Mouse (Mus musculus) midbrain, embryonic 11.5 days (tissue): ENCODE data around the gene Dnajc6. TPM values are rescaled to one million over a fixed set of nuclear protein-coding genes. Genes with fewer than 3 reads are reported as not detected.

Experiments
- ATAC-seq: fragments of 200-750 bp; cut with Nextera tagmentation; 2 replicates; pipeline ENCODE4 v1.8.0; 2017; ENCODE audit warnings: moderate TSS enrichment, moderate library complexity; ENCODE audit not compliant: low FRiP score
- DNase-seq: peaks from one replicate; pipeline ENCODE4 v3.0.0; 2015; ENCODE audit warnings: low spot score; ENCODE audit errors: missing footprints
- H3K27ac ChIP-seq: fragments of 300-500 bp; sonication (generic); 2 replicates; pipeline ENCODE4 v1.5.1; 2014; ENCODE audit warnings: low read depth, low read length
- H3K27me3 ChIP-seq: fragments of 300-500 bp; sonication (generic); 2 replicates; pipeline ENCODE4 v1.6.1; 2014; ENCODE audit warnings: mild to moderate bottlenecking, low read length, moderate library complexity, mixed read lengths; ENCODE audit not compliant: control insufficient read depth, insufficient read depth
- H3K36me3 ChIP-seq: fragments of 300-500 bp; sonication (generic); 2 replicates; pipeline ENCODE4 v1.6.1; 2014; ENCODE audit warnings: mild to moderate bottlenecking, low read length, moderate library complexity, mixed read lengths; ENCODE audit not compliant: control insufficient read depth, insufficient read depth
- H3K4me1 ChIP-seq: fragments of 300-500 bp; sonication (generic); 2 replicates; pipeline ENCODE4 v1.6.1; 2014; ENCODE audit warnings: low read length; ENCODE audit not compliant: control insufficient read depth, insufficient read depth
- H3K4me2 ChIP-seq: fragments of 300-500 bp; sonication (generic); 2 replicates; pipeline ENCODE4 v1.6.1; 2014; ENCODE audit warnings: mild to moderate bottlenecking, moderate library complexity
- H3K4me3 ChIP-seq: fragments of 300-500 bp; sonication (generic); 2 replicates; pipeline ENCODE4 v1.5.1; 2014; ENCODE audit warnings: low read depth, low read length
- H3K9ac ChIP-seq: fragments of 300-500 bp; sonication (generic); 2 replicates; pipeline ENCODE4 v1.6.1; 2014; ENCODE audit warnings: low read length
- H3K9me3 ChIP-seq: fragments of 300-500 bp; sonication (generic); 2 replicates; pipeline ENCODE4 v1.6.1; 2016; ENCODE audit warnings: low read length; ENCODE audit not compliant: control insufficient read depth
- WGBS: fragments of 180-500 bp; shearing (Covaris S2); extraction: QIAGEN DNeasy Blood & Tissue Kit; methylation state at CpG from one replicate; pipeline ENCODE4 v1.1.7; 2014; 5-methylcytosine and 5-hydroxymethylcytosine counted together
- polyA plus RNA-seq: library from polyadenylated mRNA; unstranded; fragments of >200 nt; fragmentation: Nextera tagmentation; extraction: Ambion mirVana; gene quantifications from 2 replicates; pipeline ENCODE4 v1.2.1, GENCODE M21; 2014

The Dnajc6 gene
- polyA plus RNA-seq, result 4.3 and 5.2 TPM in 2 replicates

GRCm38 (mm10) chr4:101496534-101497237, at the start of gene Dnajc6:
TSS of gene Dnajc6 (plus strand) at chr4:101496648.
- Histone ChIP-seq H3K9me3 (no peaks in the 10 kb centered on the region), H3K27ac (no peak within 1 kb of the TSS), H3K36me3 (no peaks in the 10 kb centered on the region), H3K9ac (peak within 1 kb of the TSS; percentile 57), H3K27me3 (peaks cover 38% of the 10 kb centered on the region), H3K4me3 (peak within 1 kb of the TSS; percentile 59), H3K4me1 (peaks cover 4% of the 10 kb centered on the region), H3K4me2 (peak within 1 kb of the TSS; percentile 96)
- WGBS, result under 1% methylated on average over 53 of the region's 57 CpGs
- DNase-seq, result peak; percentile 92
- ATAC-seq, result peak; percentile 78

GRCm38 (mm10) chr4:101448701-101449100, 47.7 kb upstream of the Dnajc6 start:
- Histone ChIP-seq H3K4me2 (no peak overlapping the region), H3K27me3 (no peaks in the 10 kb centered on the region), H3K36me3 (0 out of 2 replicates have a peak, but pooled peaks cover 3% of the 10 kb centered on the region), H3K9me3 (no peaks in the 10 kb centered on the region), H3K4me1 (no peaks in the 10 kb centered on the region), H3K4me3 (no peak overlapping the region), H3K9ac (no peak overlapping the region), H3K27ac (no peak overlapping the region)
- DNase-seq (peak; percentile 44), ATAC-seq (no peak)
- WGBS, result 90% methylated on average over 8 of the region's 8 CpGs

- no peak for ATAC-seq
- Histone ChIP-seq H3K4me2 (no peak overlapping the region), H3K9me3 (no peaks in the 10 kb centered on the region), H3K27me3 (no peaks in the 10 kb centered on the region), H3K4me3 (no peak overlapping the region), H3K27ac (no peak overlapping the region), H3K9ac (no peak overlapping the region), H3K4me1 (no peaks in the 10 kb centered on the region), H3K36me3 (0 out of 2 replicates have a peak, but pooled peaks cover 3% of the 10 kb centered on the region)
- no peak for DNase-seq
- 95% methylated on average over 7 of the region's 7 CpGs for WGBS
Measured at GRCm38 (mm10) chr4:101449344-101449743, 47.1 kb upstream of the Dnajc6 start.

DNA sequence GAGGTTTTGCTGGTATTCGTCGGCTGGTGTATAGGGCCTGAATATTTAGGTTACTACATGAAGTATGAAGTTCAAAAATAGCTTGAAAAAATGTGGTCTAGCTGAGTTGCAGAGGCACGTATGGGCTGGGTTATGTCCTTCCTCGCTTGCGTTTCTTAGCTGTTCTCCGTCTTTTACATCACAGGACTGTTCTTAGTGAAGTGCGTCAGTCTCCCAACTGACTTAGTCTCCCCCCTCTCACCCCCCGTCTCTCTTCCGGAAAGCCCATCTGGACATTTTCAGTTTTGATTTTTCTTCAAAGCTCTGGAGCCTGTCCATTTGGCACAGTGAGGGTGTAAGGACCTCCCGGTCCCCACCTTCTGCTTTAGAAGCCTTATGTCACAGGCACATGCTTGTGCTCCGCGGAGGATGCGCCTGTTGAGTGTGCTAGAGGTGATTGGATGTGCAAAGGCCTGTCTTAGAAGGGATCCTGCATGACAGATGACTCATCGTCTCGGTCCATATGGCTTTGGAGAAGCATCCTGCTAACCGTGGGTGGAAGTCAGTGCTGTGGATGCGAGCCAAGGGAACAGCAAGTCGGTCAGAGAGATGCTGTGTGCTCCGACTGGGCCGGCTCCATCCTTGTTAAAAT, 46.2 kb upstream of the Dnajc6 start:
- Histone ChIP-seq H3K9me3 (no peaks in the 10 kb centered on the region), H3K4me1 (no peaks in the 10 kb centered on the region), H3K9ac (no peak overlapping the region), H3K4me3 (no peak overlapping the region), H3K36me3 (0 out of 2 replicates have a peak, but pooled peaks cover 3% of the 10 kb centered on the region), H3K4me2 (no peak overlapping the region), H3K27ac (no peak overlapping the region), H3K27me3 (no peaks in the 10 kb centered on the region)
- 96% methylated on average over 20 of the region's 20 CpGs for WGBS
- ATAC-seq (no peak), DNase-seq (no peak)

DNA sequence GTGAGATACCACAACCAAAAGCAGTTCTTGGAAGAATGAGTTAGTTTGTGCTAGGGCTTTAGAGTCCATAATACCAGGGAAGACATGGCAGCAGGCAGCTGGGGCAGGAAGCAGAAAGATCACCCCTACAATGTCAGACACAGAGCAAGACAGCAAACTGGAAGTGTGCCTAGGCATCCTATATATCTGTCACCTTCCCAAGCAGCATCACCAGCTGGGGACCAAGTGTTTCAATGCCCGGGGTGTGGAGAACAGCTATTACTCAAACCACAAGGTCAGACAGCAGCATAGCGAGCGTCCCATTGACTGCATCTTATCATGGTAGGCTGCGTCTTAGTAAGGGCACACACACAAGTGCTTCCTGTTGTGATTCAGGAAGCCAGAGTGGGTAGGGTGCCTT, 45.4 kb upstream of the Dnajc6 start:
- no peaks in the 10 kb centered on the region for H3K9me3 ChIP-seq
- H3K9ac ChIP-seq, result no peak overlapping the region
- no peaks in the 10 kb centered on the region for H3K27me3 ChIP-seq
- DNase-seq (no peak), ATAC-seq (no peak)
- WGBS, result 85% methylated on average over 4 of the region's 4 CpGs
- 0 out of 2 replicates have a peak, but pooled peaks cover 3% of the 10 kb centered on the region for H3K36me3 ChIP-seq
- H3K4me2 ChIP-seq, result no peak overlapping the region
- no peak overlapping the region for H3K27ac ChIP-seq
- no peak overlapping the region for H3K4me3 ChIP-seq
- no peaks in the 10 kb centered on the region for H3K4me1 ChIP-seq

GRCm38 (mm10) chr4:101452829-101453228, 43.6 kb upstream of the Dnajc6 start:
- H3K9me3 ChIP-seq, result no peaks in the 10 kb centered on the region
- 95% methylated on average over 9 of the region's 9 CpGs for WGBS

DNA sequence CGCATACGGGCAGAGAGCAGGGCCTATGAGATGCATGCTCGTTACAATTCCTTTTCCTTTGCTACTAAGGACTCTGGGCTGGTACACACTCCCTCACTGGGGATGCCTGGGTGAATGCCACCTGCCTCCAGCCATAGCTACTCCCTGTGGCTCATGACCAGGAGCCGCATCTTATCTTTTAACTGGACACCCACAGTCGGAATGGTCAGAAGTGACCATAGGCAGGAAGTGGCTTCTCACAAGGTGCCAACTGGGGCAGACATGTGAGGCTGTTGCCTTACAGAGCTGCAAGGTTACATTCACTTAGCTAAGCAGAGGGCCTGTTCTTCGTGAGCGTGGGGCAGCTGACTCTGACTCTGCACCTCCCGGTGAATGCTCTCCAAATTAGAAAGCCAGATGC, 39.3 kb upstream of the Dnajc6 start:
- Histone ChIP-seq H3K9me3 (no peaks in the 10 kb centered on the region), H3K4me1 (no peaks in the 10 kb centered on the region), H3K36me3 (0 out of 2 replicates have a peak, but pooled peaks cover 3% of the 10 kb centered on the region), H3K27me3 (no peaks in the 10 kb centered on the region), H3K9ac (no peak overlapping the region), H3K4me3 (no peak overlapping the region), H3K27ac (no peak overlapping the region), H3K4me2 (no peak overlapping the region)
- ATAC-seq (no peak), DNase-seq (no peak)
- WGBS, result 88% methylated on average over 8 of the region's 8 CpGs

More at GRCm38 (mm10) chr4:101452829-101453228, 43.6 kb upstream of the Dnajc6 start:
- DNase-seq, result no peak
- no peak overlapping the region for H3K27ac ChIP-seq
- no peak for ATAC-seq
- no peak overlapping the region for H3K9ac ChIP-seq
- no peak overlapping the region for H3K4me2 ChIP-seq
- 0 out of 2 replicates have a peak, but pooled peaks cover 3% of the 10 kb centered on the region for H3K36me3 ChIP-seq
- H3K4me3 ChIP-seq, result no peak overlapping the region
- no peaks in the 10 kb centered on the region for H3K4me1 ChIP-seq
- H3K27me3 ChIP-seq, result no peaks in the 10 kb centered on the region

GRCm38 (mm10) chr4:101458341-101458740, 38.1 kb upstream of the Dnajc6 start:
- no peak overlapping the region for H3K9ac ChIP-seq
- ATAC-seq (no peak), DNase-seq (peak; percentile 90)
- no peaks in the 10 kb centered on the region for H3K36me3 ChIP-seq
- no peaks in the 10 kb centered on the region for H3K9me3 ChIP-seq
- H3K4me3 ChIP-seq, result no peak overlapping the region
- 65% methylated on average over 2 of the region's 2 CpGs for WGBS
- no peaks in the 10 kb centered on the region for H3K27me3 ChIP-seq
- H3K27ac ChIP-seq, result no peak overlapping the region
- no peak overlapping the region for H3K4me2 ChIP-seq
- H3K4me1 ChIP-seq, result no peaks in the 10 kb centered on the region

GRCm38 (mm10) chr4:101459358-101459757, 37.1 kb upstream of the Dnajc6 start:
- ATAC-seq, result no peak

More at GRCm38 (mm10) chr4:101459358-101459757, 37.1 kb upstream of the Dnajc6 start:
- 91% methylated on average over 4 of the region's 4 CpGs for WGBS
- no peak overlapping the region for H3K27ac ChIP-seq
- no peak overlapping the region for H3K9ac ChIP-seq
- H3K9me3 ChIP-seq, result no peaks in the 10 kb centered on the region
- H3K27me3 ChIP-seq, result no peaks in the 10 kb centered on the region
- no peaks in the 10 kb centered on the region for H3K36me3 ChIP-seq
- H3K4me3 ChIP-seq, result no peak overlapping the region
- no peaks in the 10 kb centered on the region for H3K4me1 ChIP-seq
- no peak for DNase-seq
- H3K4me2 ChIP-seq, result no peak overlapping the region
